Mouse (Mus musculus) liver, embryonic 14.5 days (tissue): Measurements from ENCODE around the gene Fam83e. TPM values are rescaled to one million over a fixed set of nuclear protein-coding genes. Genes with fewer than 3 reads are reported as not detected.
A peak's percentile ranks its signal among the peaks of the same experiment; 100 is the strongest.

Experiments used
- ATAC-seq: fragments of 200-750 bp; cut with Nextera tagmentation; 2 replicates; pipeline ENCODE4 v1.8.0; 2017; ENCODE audit warnings: moderate number of reproducible peaks, mild to moderate bottlenecking, moderate library complexity; ENCODE audit not compliant: insufficient read depth
- DNase-seq, 3 experiments: peaks; one replicate each; pipeline ENCODE4 v3.0.0-alpha.2; 2012 to 2013; ENCODE audit warnings: low read depth in 3 of 3, low spot score in 3 of 3
- H3K27ac ChIP-seq: fragments of 300-500 bp; sonication (generic); 2 replicates; pipeline ENCODE4 v1.5.1; 2014; ENCODE audit warnings: moderate library complexity, mild to moderate bottlenecking, control low read depth, inconsistent platforms
- H3K27me3 ChIP-seq: fragments of 300-500 bp; sonication (generic); 2 replicates; pipeline ENCODE4 v1.6.1; 2014; ENCODE audit warnings: mild to moderate bottlenecking, low read length, moderate library complexity; ENCODE audit not compliant: control insufficient read depth, insufficient read depth
- H3K36me3 ChIP-seq: fragments of 300-500 bp; sonication (generic); replicated peaks from 2 replicates; pipeline ENCODE4 v1.6.1; 2014; ENCODE audit warnings: low read depth; ENCODE audit not compliant: control insufficient read depth, insufficient read depth
- H3K4me1 ChIP-seq, 2 experiments: fragments of 200-500 bp in 1 of 2; fragments of 300-500 bp in 1 of 2; sonication (generic) in 1 of 2; replicated peaks; 2 replicates each; pipeline ENCODE4 v1.6.1; 2012 to 2014; ENCODE audit warnings: antibody characterized with exemption in 1 of 2, inconsistent platforms in 1 of 2, low read length in 1 of 2; ENCODE audit not compliant: control insufficient read depth in 2 of 2, insufficient read depth in 2 of 2
- H3K4me2 ChIP-seq: fragments of 300-500 bp; sonication (generic); 2 replicates; pipeline ENCODE4 v1.6.1; 2014; ENCODE audit warnings: low read depth, mild to moderate bottlenecking, control low read depth, moderate library complexity
- H3K4me3 ChIP-seq, 2 experiments: fragments of 200-500 bp in 1 of 2; fragments of 300-500 bp in 1 of 2; sonication (generic) in 1 of 2; 2 replicates each; pipeline ENCODE4 v1.5.1; 2012 to 2014; ENCODE audit warnings: low read depth in 2 of 2, low read length in 2 of 2, mild to moderate bottlenecking in 2 of 2, control low read depth in 1 of 2, inconsistent platforms in 1 of 2, moderate library complexity in 1 of 2; ENCODE audit not compliant: insufficient read depth in 1 of 2
- H3K9ac ChIP-seq: fragments of 300-500 bp; sonication (generic); replicated peaks from 2 replicates; pipeline ENCODE4 v1.6.1; 2014; ENCODE audit warnings: mild to moderate bottlenecking, control low read depth, moderate library complexity
- H3K9me3 ChIP-seq: fragments of 300-500 bp; sonication (generic); 2 replicates; pipeline ENCODE4 v1.6.1; 2016; ENCODE audit warnings: low read length, mixed read lengths; ENCODE audit not compliant: control insufficient read depth
- CTCF ChIP-seq: IDR thresholded peaks from 2 replicates; pipeline ENCODE4 v1.5.1; 2016; ENCODE audit warnings: antibody characterized with exemption, low read depth, control low read depth
- EP300 ChIP-seq: IDR thresholded peaks from 2 replicates; pipeline ENCODE4 v1.6.1; 2016; ENCODE audit warnings: antibody characterized with exemption, low read depth
- WGBS: fragments of 180-500 bp; shearing (Covaris S2); extraction: QIAGEN DNeasy Blood & Tissue Kit; methylation state at CpG from one replicate; pipeline ENCODE4 v1.1.7; 2014; ENCODE audit not compliant: insufficient replicate concordance; 5-methylcytosine and 5-hydroxymethylcytosine counted together
- polyA plus RNA-seq, 2 experiments: library from polyadenylated mRNA; depleted of rRNA in 1 of 2; stranded (reverse) in 1 of 2; unstranded in 1 of 2; fragments of >200 nt; fragmentation: Nextera tagmentation in 1 of 2; extraction: Ambion mirVana in 1 of 2; gene quantifications; 2 replicates each; pipeline versions ENCODE4 v1.2.1 to v1.2.3; 2012 to 2014

Gene Fam83e
- polyA plus RNA-seq, 2 experiments, result 0.14 to 0.31 TPM

- Histone ChIP-seq H3K36me3 (peaks cover 24% of the 10 kb centered on the region), H3K9ac (no peak within 1 kb of the TSS), H3K4me1 (no peaks in the 10 kb centered on the region), H3K27ac (no peak within 1 kb of the TSS), H3K27me3 (no peaks in the 10 kb centered on the region), H3K4me2 (no peak within 1 kb of the TSS), H3K4me3 (no peak within 1 kb of the TSS), H3K9me3 (no peaks in the 10 kb centered on the region)
- ATAC-seq (no peak), DNase-seq (no peak)
- WGBS, result 80% methylated on average over 11 of the region's 11 CpGs
- TF ChIP-seq EP300 (no peak), CTCF (no peak)
Observed at GRCm38 (mm10) chr7:45725713-45726112, 4.7 kb downstream of the Fam83e start, which contains the start of gene Spaca4. TSS of gene Spaca4 (minus strand) at chr7:45725813.

GRCm38 (mm10) chr7:45726419-45726818 lies 5.4 kb downstream of the Fam83e start:
- DNase-seq (no peak), ATAC-seq (no peak)
- no peaks in the 10 kb centered on the region for H3K27me3 ChIP-seq
- no peak overlapping the region for H3K4me2 ChIP-seq
- peaks cover 17% of the 10 kb centered on the region for H3K36me3 ChIP-seq
- H3K4me1 ChIP-seq, result no peaks in the 10 kb centered on the region
- TF ChIP-seq EP300, result no peak
- TF ChIP-seq CTCF, result no peak
- H3K9ac ChIP-seq, result no peak overlapping the region
- no peak overlapping the region for H3K4me3 ChIP-seq
- H3K9me3 ChIP-seq, result no peaks in the 10 kb centered on the region
- WGBS, result 86% methylated on average over 10 of the region's 10 CpGs
- no peak overlapping the region for H3K27ac ChIP-seq

- WGBS, result 66% methylated on average over 3 of the region's 3 CpGs
- H3K9me3 ChIP-seq, result no peaks in the 10 kb centered on the region
- peaks cover 12% of the 10 kb centered on the region for H3K36me3 ChIP-seq
- no peaks in the 10 kb centered on the region for H3K4me1 ChIP-seq
- DNase-seq (no peak), ATAC-seq (no peak)
- no peak overlapping the region for H3K9ac ChIP-seq
- no peak overlapping the region for H3K27ac ChIP-seq
- TF ChIP-seq EP300, result no peak
- no peak for TF ChIP-seq CTCF
- H3K4me3 ChIP-seq, result no peak overlapping the region
- H3K4me2 ChIP-seq, result no peak overlapping the region
- no peaks in the 10 kb centered on the region for H3K27me3 ChIP-seq
Observed at GRCm38 (mm10) chr7:45727625-45728024, 6.6 kb downstream of the Fam83e start.

GRCm38 (mm10) chr7:45730727-45731431 lies 9.9 kb downstream of the Fam83e start:
- TF ChIP-seq EP300, result no peak
- TF ChIP-seq CTCF, result peak; percentile 87
- no peaks in the 10 kb centered on the region for H3K9me3 ChIP-seq
- no peak overlapping the region for H3K27ac ChIP-seq
- no peak overlapping the region for H3K9ac ChIP-seq
- peak; percentile 45; the same call in 1 of the 2 replicates for ATAC-seq
- H3K4me2 ChIP-seq, result no peak overlapping the region
- no peaks in the 10 kb centered on the region for H3K4me1 ChIP-seq
- DNase-seq, result no peak
- H3K36me3 ChIP-seq, result no peaks in the 10 kb centered on the region; the same call in 1 of the 2 replicates
- no peak overlapping the region for H3K4me3 ChIP-seq
- WGBS, result 24% methylated on average over 16 of the region's 16 CpGs
- H3K27me3 ChIP-seq, result no peaks in the 10 kb centered on the region

DNA sequence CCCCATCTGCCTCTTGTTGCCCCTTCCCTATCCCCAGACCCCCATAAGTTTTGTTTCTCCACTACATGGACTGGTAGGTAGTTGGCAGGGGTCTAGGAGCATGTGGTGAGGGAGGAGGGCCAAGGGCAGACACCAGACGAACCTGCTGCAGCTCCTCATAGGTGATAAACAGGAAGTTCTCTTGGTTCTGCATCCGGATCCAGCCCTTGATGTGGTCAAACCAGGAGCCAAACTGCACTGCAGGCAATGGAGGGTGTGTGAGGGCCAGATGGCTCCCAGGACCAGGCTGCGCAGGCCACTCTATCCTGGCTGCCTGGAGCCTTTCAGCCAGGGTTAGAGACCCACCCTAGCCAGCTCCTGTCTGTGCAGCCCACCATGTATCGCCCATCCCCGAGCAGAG lies 12.5 kb downstream of the Fam83e start:
- ATAC-seq (no peak), DNase-seq (no peak)
- no peak overlapping the region for H3K4me3 ChIP-seq
- H3K9ac ChIP-seq, result no peak overlapping the region
- H3K9me3 ChIP-seq, result no peaks in the 10 kb centered on the region
- H3K36me3 ChIP-seq, result no peaks in the 10 kb centered on the region
- no peaks in the 10 kb centered on the region for H3K27me3 ChIP-seq
- no peak for TF ChIP-seq EP300
- TF ChIP-seq CTCF, result no peak
- WGBS, result 59% methylated on average over 5 of the region's 5 CpGs
- no peak overlapping the region for H3K4me2 ChIP-seq
- no peaks in the 10 kb centered on the region for H3K4me1 ChIP-seq
- H3K27ac ChIP-seq, result no peak overlapping the region
